Mouse (Mus musculus): ENCODE data around the gene Smad3. TPM values are rescaled to one million over a fixed set of nuclear protein-coding genes. Genes with fewer than 3 reads are reported as not detected.

Gene Smad3
- polyA plus RNA-seq, 1 experiment = 17.1 TPM

DNA sequence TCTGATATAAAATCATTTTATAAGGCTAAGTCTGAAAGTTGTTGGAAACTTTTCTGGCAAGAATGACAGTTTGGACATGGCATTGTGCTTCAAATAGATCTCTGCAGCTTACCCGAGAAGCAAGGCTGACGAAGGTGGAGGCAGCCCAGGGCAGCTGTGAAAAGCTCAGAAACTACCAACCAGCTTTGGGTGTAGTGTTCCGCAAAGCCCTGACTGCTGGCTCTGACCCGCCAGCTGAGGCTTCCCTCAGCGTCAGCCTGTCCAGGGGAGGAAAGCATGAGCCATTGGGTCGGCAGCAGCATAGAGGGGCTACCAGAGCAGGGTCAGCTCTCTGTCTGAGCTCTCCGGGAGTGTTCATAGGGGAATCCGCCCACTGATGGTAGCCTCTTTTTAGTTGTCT, 148.5 kb downstream of the Smad3 start:
- H3K4me1 ChIP-seq (ENCODE audit: control insufficient read depth, insufficient read depth, low read length) = peaks cover 21% of the 10 kb centered on the region
- no peak for TF ChIP-seq CTCF (IDR thresholded peaks at IDR 0.05; ENCODE audit: control insufficient read depth, insufficient read depth, low read length)
- no peak for TF ChIP-seq POLR2A (IDR thresholded peaks at IDR 0.05; ENCODE audit: borderline replicate concordance, control insufficient read depth, low read depth, low read length)
- WGBS = 76% methylated on average over 8 of the region's 8 CpGs
- no peak overlapping the region for H3K4me3 ChIP-seq (replicated peaks; ENCODE audit: control insufficient read depth, low read depth, low read length)
- H3K27ac ChIP-seq (ENCODE audit: control insufficient read depth, insufficient read depth, low read depth, low read length, poor library complexity) = no peak overlapping the region

DNA sequence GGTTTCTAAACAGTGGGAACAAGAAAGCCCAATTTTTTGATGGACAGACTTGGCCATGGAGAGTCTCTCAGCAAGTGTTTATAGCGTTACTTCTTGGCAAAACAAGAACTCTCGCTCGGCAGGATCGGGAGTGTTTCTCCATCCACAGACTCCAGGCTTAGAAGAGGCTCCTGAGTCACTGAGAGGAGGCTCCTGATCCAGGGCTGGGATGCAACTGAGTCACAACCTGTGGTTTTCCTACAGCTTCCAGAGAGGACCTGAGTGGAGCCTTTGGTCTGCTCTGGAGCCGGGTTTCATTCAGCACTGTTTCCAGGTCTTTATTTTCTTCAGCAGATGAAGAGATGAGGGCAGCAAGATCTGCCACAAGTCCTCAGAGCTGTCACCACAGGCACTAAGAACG, 149.8 kb downstream of the Smad3 start:
- Histone ChIP-seq H3K27ac (ENCODE audit: control insufficient read depth, insufficient read depth, low read depth, low read length, poor library complexity) (no peak overlapping the region), H3K4me3 (replicated peaks; ENCODE audit: control insufficient read depth, low read depth, low read length) (no peak overlapping the region), H3K4me1 (ENCODE audit: control insufficient read depth, insufficient read depth, low read length) (peaks cover 20% of the 10 kb centered on the region)
- no peak for TF ChIP-seq POLR2A (IDR thresholded peaks at IDR 0.05; ENCODE audit: borderline replicate concordance, control insufficient read depth, low read depth, low read length)
- no peak for TF ChIP-seq CTCF (IDR thresholded peaks at IDR 0.05; ENCODE audit: control insufficient read depth, insufficient read depth, low read length)
- WGBS = 77% methylated on average over 6 of the region's 6 CpGs

DNA sequence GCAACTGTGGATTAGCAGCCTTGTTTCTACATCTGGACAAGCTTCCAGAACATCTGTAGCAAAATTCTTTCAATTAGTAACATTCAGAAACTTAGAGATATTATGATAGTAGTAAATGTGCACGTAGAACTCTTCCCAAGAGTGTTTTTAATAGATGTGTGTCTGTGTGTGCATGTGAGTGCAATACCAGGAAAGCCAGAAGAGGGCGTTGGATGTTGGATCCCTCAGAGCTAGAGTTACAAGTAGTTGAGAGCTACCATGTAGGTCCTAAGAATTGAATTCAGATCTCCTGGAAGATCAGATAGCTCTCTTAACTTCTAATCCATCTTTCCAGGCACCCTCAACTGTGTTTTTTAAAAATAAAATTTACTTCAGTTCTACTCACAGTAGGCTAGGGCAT, 151.2 kb downstream of the Smad3 start:
- TF ChIP-seq POLR2A (IDR thresholded peaks at IDR 0.05; ENCODE audit: borderline replicate concordance, control insufficient read depth, low read depth, low read length) (no peak), CTCF (IDR thresholded peaks at IDR 0.05; ENCODE audit: control insufficient read depth, insufficient read depth, low read length) (no peak)
- 75% methylated on average over 2 of the region's 2 CpGs for WGBS
- H3K4me1 ChIP-seq (ENCODE audit: control insufficient read depth, insufficient read depth, low read length) = peaks cover 14% of the 10 kb centered on the region
- no peak overlapping the region for H3K4me3 ChIP-seq (replicated peaks; ENCODE audit: control insufficient read depth, low read depth, low read length)
- no peak overlapping the region for H3K27ac ChIP-seq (ENCODE audit: control insufficient read depth, insufficient read depth, low read depth, low read length, poor library complexity)

DNA sequence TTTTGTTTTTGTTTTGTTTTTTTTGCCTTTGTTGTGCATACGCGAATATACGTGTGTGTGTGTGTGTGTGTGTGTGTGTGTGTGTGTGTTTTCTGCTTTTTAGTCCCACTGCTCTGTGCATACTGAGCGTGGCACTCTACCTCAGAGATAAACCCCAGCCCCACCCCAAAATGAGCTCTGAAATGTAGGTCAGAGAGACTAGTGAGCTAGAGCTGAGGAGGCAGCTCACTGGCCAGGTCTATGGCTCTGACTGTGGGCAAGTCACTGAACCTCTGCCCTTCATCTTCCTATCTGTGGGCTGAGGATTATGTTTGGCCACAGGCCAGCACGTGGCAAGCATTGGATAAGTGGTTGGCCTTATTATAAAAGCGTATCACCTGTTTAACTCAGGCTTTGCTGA, 153.9 kb downstream of the Smad3 start:
- Histone ChIP-seq H3K4me3 (replicated peaks; ENCODE audit: control insufficient read depth, low read depth, low read length) (peak overlapping the region; percentile 57), H3K4me1 (ENCODE audit: control insufficient read depth, insufficient read depth, low read length) (peaks cover 7% of the 10 kb centered on the region), H3K27ac (ENCODE audit: control insufficient read depth, insufficient read depth, low read depth, low read length, poor library complexity) (peak overlapping the region; percentile 8; the same call in 1 of the 2 replicates)
- 25% methylated on average over 6 of the region's 6 CpGs for WGBS
- no peak for TF ChIP-seq CTCF (IDR thresholded peaks at IDR 0.05; ENCODE audit: control insufficient read depth, insufficient read depth, low read length)
- TF ChIP-seq POLR2A (IDR thresholded peaks at IDR 0.05; ENCODE audit: borderline replicate concordance, control insufficient read depth, low read depth, low read length) = no peak

DNA sequence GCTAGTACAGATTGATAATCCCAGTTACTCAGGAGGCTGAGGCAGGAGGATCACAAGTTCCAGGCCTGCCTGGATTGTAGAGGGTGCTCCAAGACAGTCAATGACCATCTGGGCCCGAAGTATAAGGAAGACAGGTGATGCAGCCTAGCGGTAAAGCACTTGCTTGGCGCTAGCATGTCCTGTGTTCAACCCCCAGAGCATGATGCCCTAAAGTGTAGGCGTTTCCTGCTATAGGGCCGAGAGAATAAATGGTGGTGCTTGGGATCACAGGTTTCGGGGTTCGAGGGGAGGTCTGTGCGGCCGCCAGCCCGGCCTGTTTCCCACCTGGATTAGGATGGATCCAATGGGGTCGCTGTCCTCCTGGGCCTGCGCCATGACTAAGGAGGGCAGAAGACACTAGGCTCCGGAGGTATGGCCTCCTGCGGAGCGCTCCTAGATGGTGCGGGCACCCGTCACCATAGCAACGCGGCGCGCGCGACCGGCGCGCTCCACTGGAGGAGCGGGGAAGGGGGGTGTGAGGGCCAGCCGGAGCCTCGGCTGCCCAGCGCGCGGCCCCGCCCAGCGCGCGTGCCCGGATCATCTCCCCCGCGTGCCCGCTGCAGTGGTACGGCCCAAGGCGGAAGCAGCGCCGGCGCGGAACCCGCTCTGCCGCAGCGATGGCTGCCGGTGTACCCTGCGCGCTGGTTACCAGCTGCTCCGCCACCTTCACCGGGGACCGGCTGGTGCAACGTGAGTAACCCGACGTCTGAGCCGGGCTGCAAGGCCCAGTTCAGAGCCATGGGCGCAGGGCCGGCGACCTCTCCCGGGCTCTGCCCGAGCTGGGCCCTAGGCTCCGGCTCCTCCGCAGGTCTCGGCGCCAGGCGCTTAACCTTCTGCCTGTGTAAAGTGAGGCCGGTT, 155.5 kb downstream of the Smad3 start, which contains the start of the genes Iqch and Aagab:
TSS of gene Iqch (minus strand) at position 451 of the 897 bp plus-strand sequence.
TSS of gene Aagab (plus strand) at position 618 of the 897 bp plus-strand sequence.
- peaks cover 6% of the 10 kb centered on the region for H3K4me1 ChIP-seq (ENCODE audit: control insufficient read depth, insufficient read depth, low read length)
- WGBS = 1% methylated on average over 70 of the region's 70 CpGs
- H3K27ac ChIP-seq (ENCODE audit: control insufficient read depth, insufficient read depth, low read depth, low read length, poor library complexity) = peak within 1 kb of the TSS; percentile 16; the same call in 1 of the 2 replicates
- H3K4me3 ChIP-seq (replicated peaks; ENCODE audit: control insufficient read depth, low read depth, low read length) = peak within 1 kb of the TSS; percentile 92
- TF ChIP-seq POLR2A (IDR thresholded peaks at IDR 0.05; ENCODE audit: borderline replicate concordance, control insufficient read depth, low read depth, low read length) = peak; percentile 94
- TF ChIP-seq CTCF (IDR thresholded peaks at IDR 0.05; ENCODE audit: control insufficient read depth, insufficient read depth, low read length) = 0 out of 2 replicates have a peak, but pooled peaks have one; percentile 9

Other genes starting within 250 kb of the Smad3 start
- not detected in 2 replicates for gene Iqch, start 155.5 kb downstream of the Smad3 start, polyA plus RNA-seq (2011; ENCODE audit: insufficient read depth, insufficient read length, low replicate concordance, missing spikeins)
- 10.2 and 13.9 TPM in 2 replicates for gene Aagab, start 155.3 kb downstream of the Smad3 start, polyA plus RNA-seq (2011; ENCODE audit: insufficient read depth, insufficient read length, low replicate concordance, missing spikeins)

All from bone marrow, adult 2 months (tissue).